Mouse (Mus musculus): Measurements from ENCODE around the gene Mup21.
"Not testable (repeated sequence)": the region's sequence is repeated elsewhere in the genome, so short reads cannot be mapped to it uniquely, and the experiment has no call there.

Mup21 gene

GRCm38 (mm10) chr4:62150811-62151210 lies at the start of gene Mup21:
TSS of gene Mup21 (minus strand) at chr4:62150863.
- no peak for DNase-seq (ENCODE audit: low spot score)

GRCm38 (mm10) chr4:62199923-62200529 lies 49.4 kb upstream of the Mup21 start:
- DNase-seq (ENCODE audit: low spot score), result no peak

- DNase-seq (ENCODE audit: low spot score), result no peak
Measured at GRCm38 (mm10) chr4:62188778-62189177, 38.1 kb upstream of the Mup21 start.

GRCm38 (mm10) chr4:62177282-62177681 lies 26.6 kb upstream of the Mup21 start:
- DNase-seq (ENCODE audit: low spot score), result peak; percentile 15

- DNase-seq (ENCODE audit: low spot score), result no peak
Measured at GRCm38 (mm10) chr4:62174471-62174870, 23.8 kb upstream of the Mup21 start.

GRCm38 (mm10) chr4:62167636-62168035 lies 17.0 kb upstream of the Mup21 start:
- not testable (repeated sequence) for DNase-seq (ENCODE audit: low spot score)

GRCm38 (mm10) chr4:62158401-62158800 lies 7.7 kb upstream of the Mup21 start:
- DNase-seq (ENCODE audit: low spot score), result no peak

GRCm38 (mm10) chr4:62133706-62134105 lies 17.0 kb downstream of the Mup21 start:
- peak; percentile 68 for DNase-seq (ENCODE audit: low spot score)

GRCm38 (mm10) chr4:62103366-62103765 lies 47.3 kb downstream of the Mup21 start:
- DNase-seq (ENCODE audit: low spot score), result peak; percentile 28
